Mouse (Mus musculus): ENCODE measurements around the gene Thoc2. TPM values are rescaled to one million over a fixed set of nuclear protein-coding genes. Genes with fewer than 3 reads are reported as not detected.

The Thoc2 gene
- polyA plus RNA-seq, 1 experiment = 128 TPM

- H3K27me3 ChIP-seq (ENCODE audit: control insufficient read depth, insufficient read depth, low read length, poor library complexity, severe bottlenecking) = no peaks in the 10 kb centered on the region
- H3K9ac ChIP-seq (ENCODE audit: low read depth, poor library complexity, severe bottlenecking) = no peak overlapping the region
- H3K4me3 ChIP-seq (ENCODE audit: low read depth, low read length) = no peak overlapping the region
- no peaks in the 10 kb centered on the region for H3K36me3 ChIP-seq (ENCODE audit: control insufficient read depth, insufficient read depth, low read length, poor library complexity, severe bottlenecking)
- no peak for TF ChIP-seq POLR2A (IDR thresholded peaks at IDR 0.05; ENCODE audit: insufficient read depth, low read length)
- TF ChIP-seq CTCF (IDR thresholded peaks at IDR 0.05; ENCODE audit: low read depth, low read length) = no peak
- TF ChIP-seq EP300 (IDR thresholded peaks at IDR 0.05; ENCODE audit: insufficient read depth, low read depth, low read length) = no peak
- no peaks in the 10 kb centered on the region for H3K9me3 ChIP-seq (replicated peaks; ENCODE audit: control insufficient read depth, insufficient read depth, low read length, poor library complexity, severe bottlenecking)
- H3K4me1 ChIP-seq (ENCODE audit: control insufficient read depth, insufficient read depth, low read length) = no peaks in the 10 kb centered on the region
- H3K27ac ChIP-seq (ENCODE audit: insufficient read depth, low read length) = no peak overlapping the region
Measured at GRCm38 (mm10) chrX:41876581-41876980, 43.9 kb downstream of the Thoc2 start.

DNA sequence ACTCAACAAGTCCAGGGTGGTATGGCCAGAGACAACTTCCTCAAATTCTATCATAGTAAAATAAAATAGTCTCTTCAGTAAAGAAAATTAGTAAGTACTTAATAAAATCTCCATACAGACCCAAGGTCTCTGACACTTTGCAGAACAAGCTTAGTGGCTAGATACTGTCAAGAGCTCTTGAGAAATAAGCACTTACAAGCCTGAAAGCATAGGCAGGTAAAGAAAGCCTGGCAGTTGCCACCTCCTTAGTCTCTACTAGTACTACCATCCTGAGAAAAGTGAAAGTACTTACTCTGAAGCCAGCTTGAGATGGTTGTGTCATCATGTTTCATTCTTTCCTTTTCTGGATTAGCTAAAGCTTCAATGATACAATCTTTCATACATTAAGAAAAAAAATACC lies 82.7 kb downstream of the Thoc2 start:
- TF ChIP-seq EP300 (IDR thresholded peaks at IDR 0.05; ENCODE audit: insufficient read depth, low read depth, low read length) = no peak
- TF ChIP-seq CTCF (IDR thresholded peaks at IDR 0.05; ENCODE audit: low read depth, low read length) = no peak
- no peak for TF ChIP-seq POLR2A (IDR thresholded peaks at IDR 0.05; ENCODE audit: insufficient read depth, low read length)
- H3K27ac ChIP-seq (ENCODE audit: insufficient read depth, low read length) = no peak overlapping the region
- no peaks in the 10 kb centered on the region for H3K9me3 ChIP-seq (replicated peaks; ENCODE audit: control insufficient read depth, insufficient read depth, low read length, poor library complexity, severe bottlenecking)
- no peaks in the 10 kb centered on the region for H3K4me1 ChIP-seq (ENCODE audit: control insufficient read depth, insufficient read depth, low read length)
- no peaks in the 10 kb centered on the region for H3K36me3 ChIP-seq (ENCODE audit: control insufficient read depth, insufficient read depth, low read length, poor library complexity, severe bottlenecking)
- no peak overlapping the region for H3K4me3 ChIP-seq (ENCODE audit: low read depth, low read length)
- H3K9ac ChIP-seq (ENCODE audit: low read depth, poor library complexity, severe bottlenecking) = no peak overlapping the region
- H3K27me3 ChIP-seq (ENCODE audit: control insufficient read depth, insufficient read depth, low read length, poor library complexity, severe bottlenecking) = no peaks in the 10 kb centered on the region

DNA sequence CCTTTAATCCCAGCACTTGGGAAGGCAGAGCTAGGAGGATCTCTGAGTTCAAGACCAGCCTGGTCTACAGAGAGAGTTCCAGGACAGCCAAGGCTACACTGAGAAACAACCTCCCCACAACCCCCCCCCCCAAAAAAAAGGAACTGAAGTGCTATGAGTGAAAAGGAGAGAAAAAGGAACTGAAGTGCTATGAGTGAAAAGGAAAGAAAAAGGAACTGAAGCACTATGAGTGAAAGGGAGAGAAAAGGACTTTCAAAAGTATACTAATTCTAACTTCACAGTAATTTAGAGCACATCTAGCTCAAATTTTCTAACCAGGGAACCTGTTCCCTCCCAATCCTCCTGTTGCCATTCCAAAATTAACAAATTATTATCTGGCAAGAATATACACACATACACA lies 114.9 kb downstream of the Thoc2 start:
- Histone ChIP-seq H3K9ac (ENCODE audit: low read depth, poor library complexity, severe bottlenecking) (no peak overlapping the region), H3K4me1 (ENCODE audit: control insufficient read depth, insufficient read depth, low read length) (no peaks in the 10 kb centered on the region), H3K27me3 (ENCODE audit: control insufficient read depth, insufficient read depth, low read length, poor library complexity, severe bottlenecking) (no peaks in the 10 kb centered on the region), H3K27ac (ENCODE audit: insufficient read depth, low read length) (no peak overlapping the region), H3K9me3 (replicated peaks; ENCODE audit: control insufficient read depth, insufficient read depth, low read length, poor library complexity, severe bottlenecking) (no peaks in the 10 kb centered on the region), H3K36me3 (ENCODE audit: control insufficient read depth, insufficient read depth, low read length, poor library complexity, severe bottlenecking) (peaks cover 2% of the 10 kb centered on the region; the same call in 1 of the 2 replicates), H3K4me3 (ENCODE audit: low read depth, low read length) (no peak overlapping the region)
- no peak for TF ChIP-seq CTCF (IDR thresholded peaks at IDR 0.05; ENCODE audit: low read depth, low read length)
- no peak for TF ChIP-seq POLR2A (IDR thresholded peaks at IDR 0.05; ENCODE audit: insufficient read depth, low read length)
- no peak for TF ChIP-seq EP300 (IDR thresholded peaks at IDR 0.05; ENCODE audit: insufficient read depth, low read depth, low read length)

- TF ChIP-seq POLR2A (IDR thresholded peaks at IDR 0.05; ENCODE audit: insufficient read depth, low read length) (no peak), EP300 (IDR thresholded peaks at IDR 0.05; ENCODE audit: insufficient read depth, low read depth, low read length) (no peak), CTCF (IDR thresholded peaks at IDR 0.05; ENCODE audit: low read depth, low read length) (no peak)
- Histone ChIP-seq H3K9ac (ENCODE audit: low read depth, poor library complexity, severe bottlenecking) (no peak overlapping the region), H3K4me1 (ENCODE audit: control insufficient read depth, insufficient read depth, low read length) (no peaks in the 10 kb centered on the region), H3K36me3 (ENCODE audit: control insufficient read depth, insufficient read depth, low read length, poor library complexity, severe bottlenecking) (no peaks in the 10 kb centered on the region), H3K27ac (ENCODE audit: insufficient read depth, low read length) (no peak overlapping the region), H3K27me3 (ENCODE audit: control insufficient read depth, insufficient read depth, low read length, poor library complexity, severe bottlenecking) (no peaks in the 10 kb centered on the region), H3K4me3 (ENCODE audit: low read depth, low read length) (no peak overlapping the region), H3K9me3 (replicated peaks; ENCODE audit: control insufficient read depth, insufficient read depth, low read length, poor library complexity, severe bottlenecking) (no peaks in the 10 kb centered on the region)
Measured at GRCm38 (mm10) chrX:41793303-41793702, 127.2 kb downstream of the Thoc2 start.

Other genes with a start within 250 kb of the Thoc2 start
- 41.2 and 48.4 TPM in 2 replicates for gene Xiap, start 139.0 kb upstream of the Thoc2 start, polyA plus RNA-seq (2011; ENCODE audit: insufficient read depth, insufficient read length, low read depth, missing spikeins)
- gene Stag2, start 228.6 kb upstream of the Thoc2 start, polyA plus RNA-seq (2011; ENCODE audit: insufficient read depth, insufficient read length, low read depth, missing spikeins) = 87.0 and 111 TPM in 2 replicates

All from ES-Bruce4 (cell line).